Mouse (Mus musculus) neutrophil, adult 5-6 weeks (primary cell): Measurements from ENCODE around the gene Bcl6. TPM values are rescaled to one million over a fixed set of nuclear protein-coding genes. Genes with fewer than 3 reads are reported as not detected.

ENCODE experiments used
- ATAC-seq: fragments of 151-379, 151-347 bp; 2 replicates; pipeline ENCODE4 v1.8.0; 2017; ENCODE audit warnings: mild to moderate bottlenecking, moderate TSS enrichment; ENCODE audit not compliant: insufficient number of reproducible peaks, poor library complexity, low FRiP score, severe bottlenecking; ENCODE audit errors: extremely low read depth
- total RNA-seq: library from RNA; stranded (forward); fragments of 200-1000 nt; gene quantifications from 2 replicates; pipeline ENCODE4 v1.2.3, GENCODE M21; 2017

Bcl6 gene
- 100 and 112 TPM in 2 replicates for total RNA-seq

- ATAC-seq = peak; percentile 63
These were observed at the start of gene Bcl6, which contains the start of gene Gm37419 for GRCm38 (mm10) chr16:23988466-23989208. Bcl6 (minus strand) TSS chr16:23988852. Gm37419 (plus strand) TSS chr16:23988482.

DNA sequence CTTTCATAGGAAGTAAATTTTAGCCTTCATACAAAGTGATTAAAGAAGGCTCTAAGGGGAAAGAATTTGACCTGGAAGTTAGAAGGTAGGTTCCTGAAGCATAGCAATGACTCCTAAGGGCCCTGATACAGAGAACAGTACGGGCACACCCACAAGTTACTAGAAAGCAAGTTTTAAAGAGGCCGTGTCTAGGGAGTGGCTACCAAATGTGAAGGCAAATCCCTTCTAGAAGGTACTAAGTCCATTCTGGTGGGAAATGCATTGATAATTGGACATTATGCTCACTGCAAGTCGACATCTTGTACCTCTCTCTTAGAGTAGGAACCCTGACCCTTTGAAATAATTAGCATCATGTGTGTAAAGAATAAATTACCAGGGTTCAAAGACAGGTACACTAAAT, 47.7 kb upstream of the Bcl6 start:
- no peak for ATAC-seq

- ATAC-seq = no peak
These were observed 47.1 kb upstream of the Bcl6 start for GRCm38 (mm10) chr16:24035767-24036166.

- ATAC-seq = no peak
These were observed 45.8 kb upstream of the Bcl6 start for GRCm38 (mm10) chr16:24034450-24034849.

GRCm38 (mm10) chr16:24033259-24033658, 44.6 kb upstream of the Bcl6 start:
- ATAC-seq = no peak

DNA sequence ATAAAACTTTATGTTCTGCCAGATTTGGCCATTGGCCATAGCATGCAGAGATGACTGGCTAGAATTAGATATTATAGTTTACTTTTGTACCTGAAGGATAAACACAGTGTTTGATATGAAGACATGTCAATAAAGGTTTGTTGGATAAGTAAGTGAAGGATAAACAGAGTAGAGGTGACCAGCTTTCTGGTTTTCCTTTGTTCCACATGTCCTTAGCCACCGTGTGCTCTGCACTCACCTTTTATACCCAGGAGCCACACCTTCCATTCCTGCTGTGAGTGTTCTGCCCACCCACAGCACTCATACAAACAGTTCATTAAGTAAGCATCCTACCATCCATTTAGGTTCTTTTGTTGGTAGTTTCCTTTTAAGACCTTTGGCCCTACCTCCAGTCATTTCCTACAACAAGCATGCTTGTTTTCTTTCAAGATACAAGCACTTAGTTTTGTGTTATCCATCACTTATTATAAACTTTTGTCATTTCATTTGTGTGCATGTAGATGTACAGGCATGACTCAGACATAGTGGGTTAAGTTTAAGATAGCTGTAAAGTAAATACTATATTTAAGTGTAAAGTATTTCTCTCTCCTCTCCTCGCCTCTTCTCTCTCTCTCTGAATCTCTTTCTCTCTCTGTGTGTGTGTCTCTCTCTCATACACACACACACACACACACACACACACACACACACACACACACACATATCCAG, 41.5 kb upstream of the Bcl6 start:
- ATAC-seq = no peak

DNA sequence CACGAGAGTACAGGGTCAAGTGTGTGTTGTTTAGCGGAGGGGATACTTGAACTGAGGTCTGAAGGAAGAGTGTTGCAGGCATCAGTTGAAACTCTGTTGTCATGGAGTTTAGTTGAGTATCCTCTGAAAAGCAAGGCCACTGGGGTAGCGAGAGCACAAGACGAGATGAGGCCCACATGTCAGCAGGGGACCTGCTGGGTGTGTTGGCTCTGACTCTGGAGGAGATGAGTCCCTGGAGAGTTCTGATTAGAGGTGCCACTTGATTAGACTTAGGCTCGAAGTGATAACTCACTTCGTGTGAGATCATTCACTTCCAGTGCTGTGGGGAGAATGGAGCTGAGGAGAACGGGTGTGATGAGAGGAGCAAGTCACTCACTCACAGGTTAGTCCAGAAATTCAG, 36.8 kb upstream of the Bcl6 start:
- no peak for ATAC-seq

DNA sequence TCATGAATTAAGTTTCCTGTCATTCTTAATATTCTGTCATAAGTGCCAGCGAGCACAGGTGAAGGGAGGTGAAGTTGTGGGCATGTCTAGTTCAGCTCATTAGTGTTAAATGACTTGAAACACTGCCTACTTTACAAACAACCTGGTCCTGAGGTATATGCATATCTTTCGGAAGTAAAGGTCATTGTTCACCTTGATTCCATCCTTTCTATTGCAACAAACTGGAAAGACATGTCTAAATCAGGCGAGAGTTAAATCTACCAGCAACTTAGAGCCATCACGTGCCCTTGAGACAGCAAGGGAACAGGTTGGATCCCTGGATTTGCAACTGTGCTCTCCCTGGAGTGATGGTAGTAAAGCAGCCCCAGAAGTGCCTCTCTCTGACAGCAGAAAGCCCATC, 34.0 kb upstream of the Bcl6 start:
- no peak for ATAC-seq

- no peak for ATAC-seq
These were observed 33.1 kb upstream of the Bcl6 start for GRCm38 (mm10) chr16:24021722-24022121.

GRCm38 (mm10) chr16:24016742-24017141, 28.1 kb upstream of the Bcl6 start:
- ATAC-seq = no peak

- ATAC-seq = no peak
These were observed 27.6 kb upstream of the Bcl6 start for GRCm38 (mm10) chr16:24016273-24016672.

DNA sequence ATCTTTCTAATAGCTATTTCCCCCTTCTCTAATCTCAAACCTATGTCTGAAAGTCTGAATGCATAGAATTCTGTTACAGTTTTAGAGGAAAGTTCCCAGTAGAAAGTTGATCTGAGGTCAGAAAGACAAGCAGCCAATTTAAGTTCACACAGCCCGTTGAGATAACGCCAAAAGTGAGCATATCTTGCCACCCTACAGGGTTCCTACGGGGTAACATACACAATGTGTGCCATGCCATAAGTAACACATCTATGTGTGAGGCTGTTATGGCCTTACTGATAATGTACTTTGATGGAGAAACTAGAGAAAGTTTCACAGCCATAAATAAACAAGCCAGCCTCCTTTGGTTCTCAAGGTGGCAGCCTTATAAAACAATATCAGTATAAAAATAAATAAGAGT, 25.7 kb upstream of the Bcl6 start:
- ATAC-seq = no peak

DNA sequence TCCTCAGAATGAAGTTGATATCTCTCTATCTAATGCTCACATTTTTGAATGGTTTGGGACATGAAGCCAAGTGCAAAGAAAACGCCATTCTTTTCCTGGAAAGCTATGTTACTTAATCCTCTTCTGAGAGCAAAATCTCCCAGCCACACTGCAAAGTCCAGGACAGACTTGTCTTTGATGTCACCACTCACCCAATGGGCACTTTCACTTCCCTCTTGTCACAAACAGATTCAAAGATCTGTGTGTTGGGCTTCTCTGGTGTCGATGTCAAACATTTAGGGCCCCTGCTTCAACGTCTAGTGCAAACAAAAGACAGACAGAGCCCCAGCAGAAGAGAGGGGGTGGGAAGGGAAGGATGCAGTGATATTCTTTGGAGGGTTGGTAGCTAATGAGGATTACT, 23.4 kb upstream of the Bcl6 start:
- ATAC-seq = peak; percentile 51; the same call in 1 of the 2 replicates

GRCm38 (mm10) chr16:24011306-24011705, 22.7 kb upstream of the Bcl6 start:
- no peak for ATAC-seq

- ATAC-seq = no peak
These were observed 21.2 kb upstream of the Bcl6 start for GRCm38 (mm10) chr16:24009891-24010290.

GRCm38 (mm10) chr16:24005928-24006327, 17.3 kb upstream of the Bcl6 start:
- ATAC-seq = no peak

GRCm38 (mm10) chr16:23997912-23998311, 9.3 kb upstream of the Bcl6 start:
- no peak for ATAC-seq

DNA sequence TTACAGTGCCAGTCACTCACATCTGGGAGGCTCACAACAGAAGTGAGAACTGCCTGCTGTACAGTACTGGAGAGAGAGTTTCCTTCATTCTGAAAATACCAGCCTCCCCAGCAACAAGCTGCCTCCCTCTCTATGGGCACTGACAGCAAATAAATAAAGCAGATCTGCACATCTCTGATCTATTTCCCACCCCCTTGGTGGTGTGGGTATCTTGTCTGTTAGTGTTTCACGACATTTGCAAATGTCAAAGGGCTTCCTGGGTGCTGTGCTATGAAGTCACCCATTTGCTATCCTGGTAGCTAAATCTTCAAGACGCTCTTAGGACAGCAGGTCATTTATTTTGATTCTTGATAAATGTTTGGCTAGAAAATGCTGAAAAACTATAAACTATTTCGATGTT, 8.6 kb upstream of the Bcl6 start:
- no peak for ATAC-seq

GRCm38 (mm10) chr16:23996342-23996741, 7.7 kb upstream of the Bcl6 start:
- no peak for ATAC-seq
